Mouse (Mus musculus) heart, embryonic 11.5 days (tissue): ENCODE measurements at regions not wholly inside any gene's neighbourhood (a gene's known extent, or its start where the extent isn't known, plus 50 kb on each side); places are given as distances from the start of the nearest gene placed in this dataset.
"Not testable (repeated sequence)": the region's sequence is repeated elsewhere in the genome, so short reads cannot be mapped to it uniquely, and the experiment has no call there.

Experiments
- ATAC-seq: fragments of 200-750 bp; cut with Nextera tagmentation; replicated peaks from 2 replicates; pipeline ENCODE4 v1.8.0; 2017; ENCODE audit warnings: moderate library complexity; ENCODE audit not compliant: insufficient number of reproducible peaks, low FRiP score, low TSS enrichment
- H3K27ac ChIP-seq: fragments of 300-500 bp; sonication (generic); 2 replicates; pipeline ENCODE4 v1.5.1; 2014; ENCODE audit warnings: mild to moderate bottlenecking, low read depth, low read length
- H3K27me3 ChIP-seq: fragments of 300-500 bp; sonication (generic); 2 replicates; pipeline ENCODE4 v1.6.1; 2014; ENCODE audit warnings: mild to moderate bottlenecking, low read length, mixed read lengths; ENCODE audit not compliant: control insufficient read depth, insufficient read depth
- H3K36me3 ChIP-seq: fragments of 300-500 bp; sonication (generic); 2 replicates; pipeline ENCODE4 v1.6.1; 2014; ENCODE audit warnings: mild to moderate bottlenecking, low read length, moderate library complexity, mixed read lengths; ENCODE audit not compliant: control insufficient read depth, insufficient read depth
- H3K4me1 ChIP-seq: fragments of 300-500 bp; sonication (generic); 2 replicates; pipeline ENCODE4 v1.6.1; 2014; ENCODE audit warnings: low read length; ENCODE audit not compliant: control insufficient read depth, insufficient read depth
- H3K4me2 ChIP-seq: fragments of 300-500 bp; sonication (generic); 2 replicates; pipeline ENCODE4 v1.6.1; 2014; ENCODE audit warnings: mild to moderate bottlenecking, moderate library complexity
- H3K4me3 ChIP-seq: fragments of 300-500 bp; sonication (generic); 2 replicates; pipeline ENCODE4 v1.5.1; 2014; ENCODE audit warnings: low read depth, low read length
- H3K9ac ChIP-seq: fragments of 300-500 bp; sonication (generic); 2 replicates; pipeline ENCODE4 v1.6.1; 2014; ENCODE audit warnings: mild to moderate bottlenecking, low read depth, low read length, moderate library complexity
- H3K9me3 ChIP-seq: fragments of 300-500 bp; sonication (generic); replicated peaks from 2 replicates; pipeline ENCODE4 v1.6.1; 2016; ENCODE audit warnings: low read length; ENCODE audit not compliant: control insufficient read depth
- WGBS: fragments of 180-500 bp; shearing (Covaris S2); extraction: QIAGEN DNeasy Blood & Tissue Kit; methylation state at CpG from one replicate; pipeline ENCODE4 v1.1.7; 2014; ENCODE audit not compliant: insufficient replicate concordance; 5-methylcytosine and 5-hydroxymethylcytosine counted together

GRCm38 (mm10) chr13:4858341-4858740 lies 249.4 kb upstream of the Akr1e1 start:
- Histone ChIP-seq H3K36me3 (no peaks in the 10 kb centered on the region), H3K9ac (no peak overlapping the region), H3K4me3 (no peak overlapping the region), H3K4me1 (no peaks in the 10 kb centered on the region), H3K27me3 (no peaks in the 10 kb centered on the region), H3K4me2 (no peak overlapping the region), H3K27ac (no peak overlapping the region), H3K9me3 (no peaks in the 10 kb centered on the region)
- no peak for ATAC-seq
- 63% methylated on average over 1 of the region's 1 CpGs for WGBS

GRCm38 (mm10) chr13:4839481-4839880 lies 230.5 kb upstream of the Akr1e1 start:
- ATAC-seq, H3K9me3 ChIP-seq, H3K27ac ChIP-seq, H3K9ac ChIP-seq, H3K36me3 ChIP-seq, H3K4me3 ChIP-seq, H3K27me3 ChIP-seq, H3K4me1 ChIP-seq, H3K4me2 ChIP-seq: not testable (repeated sequence)
- WGBS, result 70% methylated on average over 2 of the region's 2 CpGs

GRCm38 (mm10) chr13:4826756-4827155 lies 217.8 kb upstream of the Akr1e1 start:
- Histone ChIP-seq H3K4me1 (no peaks in the 10 kb centered on the region), H3K36me3 (no peaks in the 10 kb centered on the region), H3K4me2 (no peak overlapping the region), H3K4me3 (no peak overlapping the region), H3K27ac (no peak overlapping the region), H3K27me3 (no peaks in the 10 kb centered on the region), H3K9ac (no peak overlapping the region), H3K9me3 (no peaks in the 10 kb centered on the region)
- ATAC-seq, result no peak
- 73% methylated on average over 3 of the region's 3 CpGs for WGBS

GRCm38 (mm10) chr13:4825749-4826148 lies 216.8 kb upstream of the Akr1e1 start:
- H3K4me3 ChIP-seq, H3K9me3 ChIP-seq, H3K4me1 ChIP-seq, ATAC-seq, H3K9ac ChIP-seq, H3K4me2 ChIP-seq, H3K27ac ChIP-seq, H3K27me3 ChIP-seq, H3K36me3 ChIP-seq: not testable (repeated sequence)
- WGBS, result 75% methylated on average over 1 of the region's 1 CpGs

- no peak overlapping the region for H3K4me3 ChIP-seq
- no peak overlapping the region for H3K9ac ChIP-seq
- no peaks in the 10 kb centered on the region for H3K36me3 ChIP-seq
- H3K27me3 ChIP-seq, result no peaks in the 10 kb centered on the region
- no peaks in the 10 kb centered on the region for H3K4me1 ChIP-seq
- no peaks in the 10 kb centered on the region for H3K9me3 ChIP-seq
- ATAC-seq, result no peak
- 72% methylated on average over 2 of the region's 2 CpGs for WGBS
- H3K4me2 ChIP-seq, result no peak overlapping the region
- H3K27ac ChIP-seq, result no peak overlapping the region
Observed at GRCm38 (mm10) chr13:4806876-4807275, 197.9 kb upstream of the Akr1e1 start.

- 85% methylated on average over 14 of the region's 14 CpGs for WGBS
- H3K9ac ChIP-seq, result no peak overlapping the region
Observed at GRCm38 (mm10) chr13:4800666-4801065, 191.7 kb upstream of the Akr1e1 start.

GRCm38 (mm10) chr13:4791139-4791538 lies 182.2 kb upstream of the Akr1e1 start:
- Histone ChIP-seq H3K36me3 (no peaks in the 10 kb centered on the region), H3K4me1 (no peaks in the 10 kb centered on the region), H3K27ac (no peak overlapping the region), H3K4me2 (no peak overlapping the region), H3K27me3 (no peaks in the 10 kb centered on the region), H3K9ac (no peak overlapping the region), H3K9me3 (peaks cover 3% of the 10 kb centered on the region; the same call in 1 of the 2 replicates), H3K4me3 (no peak overlapping the region)
- 82% methylated on average over 2 of the region's 2 CpGs for WGBS
- no peak for ATAC-seq

More at GRCm38 (mm10) chr13:4800666-4801065, 191.7 kb upstream of the Akr1e1 start:
- Histone ChIP-seq H3K27ac (no peak overlapping the region), H3K4me1 (no peaks in the 10 kb centered on the region), H3K36me3 (no peaks in the 10 kb centered on the region), H3K9me3 (peaks cover 5% of the 10 kb centered on the region), H3K4me2 (no peak overlapping the region), H3K27me3 (no peaks in the 10 kb centered on the region), H3K4me3 (no peak overlapping the region)
- ATAC-seq, result no peak

GRCm38 (mm10) chr13:4790414-4790813 lies 181.4 kb upstream of the Akr1e1 start:
- no peak overlapping the region for H3K27ac ChIP-seq
- H3K9me3 ChIP-seq, result peaks cover 3% of the 10 kb centered on the region; the same call in 1 of the 2 replicates
- H3K36me3 ChIP-seq, result no peaks in the 10 kb centered on the region
- no peak for ATAC-seq
- no peak overlapping the region for H3K4me3 ChIP-seq
- no peaks in the 10 kb centered on the region for H3K4me1 ChIP-seq
- no peaks in the 10 kb centered on the region for H3K27me3 ChIP-seq
- no peak overlapping the region for H3K9ac ChIP-seq
- no peak overlapping the region for H3K4me2 ChIP-seq
- 65% methylated on average over 2 of the region's 2 CpGs for WGBS

GRCm38 (mm10) chr13:4783290-4783689 lies 174.3 kb upstream of the Akr1e1 start:
- no peak overlapping the region for H3K4me3 ChIP-seq
- no peak overlapping the region for H3K9ac ChIP-seq
- no peak overlapping the region for H3K4me2 ChIP-seq
- no peaks in the 10 kb centered on the region for H3K36me3 ChIP-seq
- no peaks in the 10 kb centered on the region for H3K4me1 ChIP-seq
- H3K27ac ChIP-seq, result no peak overlapping the region
- no peaks in the 10 kb centered on the region for H3K9me3 ChIP-seq
- ATAC-seq, result no peak
- WGBS, result 57% methylated on average over 3 of the region's 3 CpGs
- H3K27me3 ChIP-seq, result no peaks in the 10 kb centered on the region
